Mouse (Mus musculus) lung, postnatal 0 days (tissue): Measurements from ENCODE around the gene B3gat2. TPM values are rescaled to one million over a fixed set of nuclear protein-coding genes. Genes with fewer than 3 reads are reported as not detected.

Source experiments
- ATAC-seq: fragments of 200-750 bp; cut with Nextera tagmentation; 2 replicates; pipeline ENCODE4 v1.8.0; 2017; ENCODE audit warnings: moderate library complexity
- DNase-seq: peaks from one replicate; pipeline ENCODE4 v3.0.0-alpha.2; 2016; ENCODE audit warnings: low spot score
- H3K27ac ChIP-seq: fragments of 300-500 bp; sonication (generic); 2 replicates; pipeline ENCODE4 v1.5.1; 2014; ENCODE audit warnings: antibody characterized with exemption, mild to moderate bottlenecking, low read length, mixed read lengths
- H3K27me3 ChIP-seq: fragments of 300-500 bp; sonication (generic); replicated peaks from 2 replicates; pipeline ENCODE4 v1.6.1; 2014; ENCODE audit warnings: low read length, mixed read lengths; ENCODE audit not compliant: insufficient read depth
- H3K36me3 ChIP-seq: fragments of 300-500 bp; sonication (generic); 2 replicates; pipeline ENCODE4 v1.6.1; 2014; ENCODE audit warnings: low read length, mixed read lengths; ENCODE audit not compliant: insufficient read depth
- H3K4me1 ChIP-seq: fragments of 300-500 bp; sonication (generic); 2 replicates; pipeline ENCODE4 v1.6.1; 2014; ENCODE audit warnings: antibody characterized with exemption, low read depth, low read length, mixed read lengths; ENCODE audit not compliant: insufficient read depth
- H3K4me2 ChIP-seq: fragments of 300-500 bp; sonication (generic); replicated peaks from 2 replicates; pipeline ENCODE4 v1.6.1; 2014; ENCODE audit warnings: low read depth, mild to moderate bottlenecking, low read length, moderate library complexity, mixed read lengths
- H3K4me3 ChIP-seq: fragments of 300-500 bp; sonication (generic); 2 replicates; pipeline ENCODE4 v1.5.1; 2014; ENCODE audit warnings: low read depth, low read length
- H3K9ac ChIP-seq: fragments of 300-500 bp; sonication (generic); replicated peaks from 2 replicates; pipeline ENCODE4 v1.6.1; 2014; ENCODE audit warnings: low read depth, mild to moderate bottlenecking
- H3K9me3 ChIP-seq: fragments of 300-500 bp; sonication (generic); 2 replicates; pipeline ENCODE4 v1.6.1; 2016; ENCODE audit warnings: low read length, mixed read lengths
- CTCF ChIP-seq: IDR thresholded peaks from 2 replicates; pipeline ENCODE4 v1.5.1; 2016; ENCODE audit warnings: antibody characterized with exemption, mild to moderate bottlenecking
- EP300 ChIP-seq: IDR thresholded peaks from 2 replicates; pipeline ENCODE4 v1.6.1; 2016; ENCODE audit warnings: antibody characterized with exemption, mild to moderate bottlenecking, control low read depth
- WGBS: fragments of 180-500 bp; shearing (Covaris S2); extraction: QIAGEN DNeasy Blood & Tissue Kit; methylation state at CpG from one replicate; pipeline ENCODE4 v1.1.7; 2014; 5-methylcytosine and 5-hydroxymethylcytosine counted together
- polyA plus RNA-seq: library from polyadenylated mRNA; unstranded; fragments of >200 nt; fragmentation: Nextera tagmentation; extraction: Ambion mirVana; gene quantifications from 2 replicates; pipeline ENCODE4 v1.2.1, GENCODE M21; 2015

B3gat2 gene
- polyA plus RNA-seq, 1 experiment from 2014 or later = 0.24 TPM

DNA sequence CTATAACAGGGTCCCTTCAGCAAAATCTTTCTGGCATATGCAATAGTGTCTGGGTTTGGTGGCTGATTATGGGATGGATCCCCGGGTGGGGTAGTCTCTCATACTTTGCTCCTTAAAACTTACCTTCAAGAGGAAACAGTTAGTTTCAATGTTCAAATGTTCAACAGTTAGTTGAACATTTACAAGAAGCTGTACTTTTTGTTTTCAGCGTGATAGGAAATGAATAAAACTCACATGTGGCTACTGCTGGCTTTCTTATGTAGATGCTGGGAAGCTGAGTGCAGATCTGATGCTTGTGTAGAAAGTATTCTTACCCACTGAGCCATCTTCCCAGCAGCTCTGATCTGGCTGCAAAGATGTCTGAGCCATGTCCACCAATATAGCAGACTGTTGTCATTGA is 8.5 kb upstream of the B3gat2 start:
- TF ChIP-seq EP300 (no peak), CTCF (no peak)
- Histone ChIP-seq H3K27me3 (no peaks in the 10 kb centered on the region), H3K4me2 (no peak overlapping the region), H3K4me3 (no peak overlapping the region), H3K4me1 (no peaks in the 10 kb centered on the region), H3K9me3 (no peaks in the 10 kb centered on the region), H3K27ac (no peak overlapping the region), H3K36me3 (no peaks in the 10 kb centered on the region), H3K9ac (no peak overlapping the region)
- 84% methylated on average over 2 of the region's 2 CpGs for WGBS
- DNase-seq (no peak), ATAC-seq (no peak)

DNA sequence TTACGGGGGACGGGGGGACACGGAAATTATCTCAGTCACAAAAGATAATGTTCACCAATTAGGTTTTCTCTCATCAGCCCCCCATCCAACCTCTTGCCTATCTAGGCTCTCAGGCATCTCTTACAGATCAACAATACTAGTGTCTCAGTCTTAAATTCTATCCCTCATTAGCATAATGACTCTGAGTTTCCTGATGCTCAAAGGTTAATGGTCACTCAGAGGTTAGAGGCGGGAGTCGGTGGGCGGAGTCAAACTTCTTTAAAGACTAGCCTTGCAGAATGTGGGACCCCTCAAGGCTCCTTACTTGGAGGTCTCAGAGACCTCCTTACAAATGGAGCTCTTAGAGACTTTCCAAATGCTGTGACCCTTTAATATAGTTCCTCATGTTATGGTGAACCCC is 8.0 kb upstream of the B3gat2 start:
- no peaks in the 10 kb centered on the region for H3K9me3 ChIP-seq
- no peak overlapping the region for H3K4me2 ChIP-seq
- no peaks in the 10 kb centered on the region for H3K27me3 ChIP-seq
- H3K4me1 ChIP-seq = no peaks in the 10 kb centered on the region
- TF ChIP-seq EP300 = no peak
- TF ChIP-seq CTCF = no peak
- WGBS = 79% methylated on average over 6 of the region's 6 CpGs
- no peaks in the 10 kb centered on the region for H3K36me3 ChIP-seq
- H3K27ac ChIP-seq = no peak overlapping the region
- DNase-seq (no peak), ATAC-seq (no peak)
- H3K9ac ChIP-seq = no peak overlapping the region
- H3K4me3 ChIP-seq = no peak overlapping the region

- Histone ChIP-seq H3K27me3 (no peaks in the 10 kb centered on the region), H3K4me3 (no peak overlapping the region), H3K27ac (no peak overlapping the region), H3K4me1 (no peaks in the 10 kb centered on the region), H3K4me2 (no peak overlapping the region), H3K36me3 (no peaks in the 10 kb centered on the region), H3K9ac (no peak overlapping the region), H3K9me3 (no peaks in the 10 kb centered on the region)
- no peak for DNase-seq
- ATAC-seq = no peak
- 64% methylated on average over 1 of the region's 1 CpGs for WGBS
- TF ChIP-seq CTCF (no peak), EP300 (no peak)
Observed at GRCm38 (mm10) chr1:23754340-23754739, 7.2 kb upstream of the B3gat2 start.

GRCm38 (mm10) chr1:23754967-23755366 is 6.6 kb upstream of the B3gat2 start:
- ATAC-seq = no peak
- no peak overlapping the region for H3K4me2 ChIP-seq

GRCm38 (mm10) chr1:23762136-23762687 is 659 bp downstream of the B3gat2 start:
- Histone ChIP-seq H3K27me3 (peaks cover 10% of the 10 kb centered on the region; the same call in 1 of the 2 replicates), H3K36me3 (no peaks in the 10 kb centered on the region), H3K9me3 (no peaks in the 10 kb centered on the region), H3K9ac (no peak overlapping the region), H3K4me3 (peak overlapping the region; percentile 46), H3K27ac (no peak overlapping the region), H3K4me2 (peak overlapping the region; percentile 77), H3K4me1 (no peaks in the 10 kb centered on the region)
- WGBS = under 1% methylated on average over 45 of the region's 45 CpGs
- no peak for TF ChIP-seq CTCF
- peak; percentile 21; the same call in 1 of the 2 replicates for ATAC-seq
- peak; percentile 15 for DNase-seq

More at GRCm38 (mm10) chr1:23754967-23755366, 6.6 kb upstream of the B3gat2 start:
- Histone ChIP-seq H3K9ac (no peak overlapping the region), H3K4me3 (no peak overlapping the region), H3K36me3 (no peaks in the 10 kb centered on the region), H3K27me3 (no peaks in the 10 kb centered on the region), H3K27ac (no peak overlapping the region), H3K9me3 (no peaks in the 10 kb centered on the region), H3K4me1 (no peaks in the 10 kb centered on the region)
- no peak for DNase-seq
- WGBS = 96% methylated on average over 1 of the region's 1 CpGs
- TF ChIP-seq EP300 (no peak), CTCF (no peak)

DNA sequence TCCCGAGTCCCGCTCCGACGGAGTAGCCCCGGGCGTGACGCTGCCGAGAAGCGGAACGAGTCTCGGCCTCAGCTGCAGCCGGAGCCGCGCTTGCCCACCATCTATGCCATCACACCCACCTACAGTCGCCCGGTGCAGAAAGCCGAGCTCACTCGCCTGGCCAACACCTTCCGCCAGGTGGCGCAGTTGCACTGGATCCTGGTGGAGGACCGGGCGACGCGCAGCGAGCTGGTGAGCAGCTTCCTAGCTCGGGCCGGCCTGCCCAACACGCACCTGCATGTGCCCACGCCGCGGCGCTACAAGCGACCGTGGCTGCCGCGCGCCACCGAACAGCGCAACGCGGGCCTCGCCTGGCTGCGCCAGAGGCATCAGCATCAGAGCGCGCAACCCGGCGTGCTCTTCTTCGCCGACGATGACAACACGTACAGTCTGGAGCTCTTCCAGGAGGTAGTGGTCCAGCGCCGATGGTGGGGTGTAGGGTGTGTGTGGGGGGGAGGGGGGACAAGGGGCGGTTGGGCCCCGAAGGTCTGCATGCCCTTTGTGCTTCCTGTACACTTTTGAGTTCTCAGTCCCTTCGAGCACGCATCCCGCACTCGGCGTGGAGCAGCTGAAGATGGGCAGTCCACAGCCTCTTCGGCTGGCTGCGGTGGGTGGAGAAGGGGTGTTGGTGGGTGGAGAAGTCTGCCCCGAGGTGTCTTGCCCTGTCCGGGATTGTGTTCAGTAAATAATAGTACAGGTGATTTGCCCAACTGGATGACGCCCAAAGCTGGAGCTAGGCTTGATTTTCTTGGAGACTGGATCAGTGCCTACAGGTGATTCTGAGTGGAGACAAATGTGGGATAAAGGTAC is 1.5 kb downstream of the B3gat2 start:
- H3K4me2 ChIP-seq = peak overlapping the region; percentile 77
- H3K36me3 ChIP-seq = no peaks in the 10 kb centered on the region
- peak; percentile 82 for DNase-seq
- peaks cover 10% of the 10 kb centered on the region; the same call in 1 of the 2 replicates for H3K27me3 ChIP-seq
- H3K27ac ChIP-seq = no peak overlapping the region
- WGBS = 2% methylated on average over 65 of the region's 65 CpGs
- H3K4me1 ChIP-seq = no peaks in the 10 kb centered on the region
- peak; percentile 87 for ATAC-seq
- H3K9me3 ChIP-seq = no peaks in the 10 kb centered on the region
- TF ChIP-seq EP300 = no peak
- TF ChIP-seq CTCF = peak; percentile 98
- H3K9ac ChIP-seq = no peak overlapping the region
- peak overlapping the region; percentile 46 for H3K4me3 ChIP-seq
